Mouse (Mus musculus) WW6 (cell line): ENCODE data around the gene Uhrf1bp1l.
"Not testable (repeated sequence)": the region's sequence is repeated elsewhere in the genome, so short reads cannot be mapped to it uniquely, and the experiment has no call there.

Experiments
- DNase-seq: peaks from one replicate; pipeline ENCODE4 v3.0.0-alpha.2; 2013; ENCODE audit warnings: low read depth, low spot score

Gene Uhrf1bp1l

DNA sequence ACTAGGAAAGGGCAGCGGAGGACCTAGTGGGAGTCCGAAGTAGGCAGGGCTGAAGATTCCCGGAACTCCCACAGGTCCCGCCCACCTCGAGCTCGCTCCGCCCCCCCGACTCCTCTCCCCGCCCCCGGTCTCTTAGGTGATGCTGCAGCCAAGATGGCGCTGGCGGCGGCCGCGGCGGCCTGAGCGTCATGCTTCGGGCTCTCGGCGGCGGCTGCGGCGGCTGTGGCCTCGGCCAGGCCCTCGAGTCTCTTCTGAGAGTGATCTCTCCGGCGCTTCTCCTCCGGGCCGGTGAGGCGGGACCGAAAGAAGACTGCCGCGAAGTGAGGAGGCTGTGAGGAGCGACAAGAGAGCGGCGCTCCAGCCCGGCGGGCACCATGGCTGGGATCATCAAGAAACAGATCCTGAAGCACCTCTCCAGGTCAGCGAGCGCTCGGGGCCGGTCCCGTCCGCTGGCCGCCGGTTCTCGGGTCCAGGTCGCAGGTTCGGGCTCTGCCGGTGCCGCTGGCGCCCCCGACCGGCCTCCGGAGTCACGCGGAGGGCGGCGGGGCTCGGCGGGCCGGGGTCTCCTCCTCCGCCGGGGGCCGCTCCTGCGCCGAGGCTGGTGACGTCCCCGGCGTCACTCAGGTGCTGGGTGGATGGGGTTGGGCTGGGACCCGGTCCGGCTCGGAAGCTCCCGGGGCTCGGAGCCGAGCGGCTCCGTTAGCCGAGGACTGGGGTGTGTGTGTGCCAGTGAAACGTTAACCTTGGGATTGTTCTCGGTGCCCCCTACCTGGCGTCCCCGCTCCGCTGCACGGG lies at the start of gene Uhrf1bp1l:
TSS of gene Uhrf1bp1l (plus strand) at position 121 of the 795 bp plus-strand sequence.
- DNase-seq, result peak; percentile 74

DNA sequence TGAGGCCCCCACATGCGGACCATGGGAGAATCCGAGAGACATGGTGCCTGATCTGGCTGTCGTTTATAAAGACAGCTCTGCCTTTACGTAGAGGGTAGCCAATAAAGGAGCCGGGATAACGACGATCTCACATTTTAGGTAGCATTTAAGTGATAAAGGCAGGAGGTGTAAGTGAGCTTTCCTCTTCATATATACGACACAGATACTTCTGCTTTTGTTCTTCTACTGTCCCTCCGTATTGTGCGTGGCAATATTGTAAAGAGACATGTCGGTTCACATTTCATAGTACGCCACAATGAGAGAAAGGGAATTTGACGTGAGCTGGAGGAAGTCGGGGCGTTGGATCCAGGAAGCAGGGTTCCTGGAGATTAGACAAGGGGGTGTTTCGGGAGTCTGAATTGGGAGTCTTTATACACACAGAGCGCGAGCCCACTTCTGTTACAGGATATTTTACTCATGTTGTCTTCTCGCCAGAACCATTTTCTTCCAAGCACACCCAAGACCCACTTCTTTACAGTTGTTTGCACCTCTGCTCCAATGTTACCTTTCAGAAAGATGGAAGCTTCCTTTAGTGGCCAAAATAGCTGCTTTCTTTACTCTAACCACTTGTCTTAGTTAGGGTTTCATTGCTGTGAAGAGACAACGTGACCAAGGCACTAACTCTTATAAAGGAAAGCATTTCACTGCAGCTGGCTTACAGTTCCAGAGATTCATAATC lies 49.4 kb upstream of the Uhrf1bp1l start:
- DNase-seq, result no peak

DNA sequence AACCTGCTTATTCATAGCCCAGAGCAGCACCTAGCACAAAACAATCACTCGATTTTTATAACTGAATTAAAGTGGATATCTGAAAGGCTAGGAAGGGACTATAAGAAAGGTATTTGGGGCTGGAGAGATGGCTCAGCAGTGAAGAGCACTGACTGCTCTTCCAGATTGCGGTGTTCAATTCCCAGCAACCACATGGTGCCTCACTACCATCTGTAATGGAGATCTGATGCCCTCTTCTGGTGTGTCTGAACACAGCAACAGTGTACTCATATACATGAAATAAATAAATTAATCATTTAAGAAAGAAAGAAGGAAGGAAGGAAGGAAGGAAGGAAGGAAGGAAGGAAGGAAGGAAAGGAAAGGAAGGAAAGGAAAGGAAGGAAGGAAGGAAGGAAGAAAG lies 48.5 kb upstream of the Uhrf1bp1l start:
- DNase-seq, result not testable (repeated sequence)

DNA sequence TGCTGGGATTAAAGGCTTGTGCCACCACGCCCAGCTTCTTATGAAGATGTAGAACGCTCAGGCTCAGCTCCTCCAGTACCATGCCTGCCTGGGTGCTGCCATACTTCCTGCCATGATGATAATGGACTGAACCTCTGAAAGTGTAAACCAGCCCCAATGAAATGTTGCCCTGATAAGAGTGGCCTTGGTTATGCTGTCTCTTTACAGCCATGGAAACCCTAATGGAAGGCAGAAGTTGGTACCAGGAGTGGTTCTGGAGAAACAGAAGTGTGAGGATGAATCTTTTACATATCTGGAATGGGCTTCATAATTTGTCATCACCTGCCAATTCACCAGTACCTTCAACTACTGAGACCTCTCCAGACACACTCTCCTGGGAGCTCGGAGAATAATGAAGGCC lies 46.8 kb upstream of the Uhrf1bp1l start:
- DNase-seq, result no peak

DNA sequence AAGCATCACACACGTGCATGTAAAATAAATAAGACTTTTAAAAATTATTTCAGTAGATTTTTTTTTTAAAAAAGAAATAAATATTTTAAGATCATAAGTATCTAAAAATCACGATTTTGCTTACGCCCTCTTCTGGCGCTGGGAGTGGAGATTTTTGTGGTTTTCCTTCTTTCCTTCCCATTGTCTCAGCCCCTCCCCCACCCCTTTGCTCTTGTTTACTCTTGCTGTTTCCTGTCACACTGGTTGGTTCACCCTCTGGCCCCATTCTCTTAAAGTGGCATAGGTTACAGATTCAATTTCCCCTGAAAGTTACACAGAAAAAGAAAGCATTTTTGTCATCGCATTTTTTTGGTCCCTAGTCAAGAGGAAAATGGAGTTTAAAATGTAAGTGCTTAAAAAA lies 41.7 kb upstream of the Uhrf1bp1l start:
- DNase-seq, result no peak

DNA sequence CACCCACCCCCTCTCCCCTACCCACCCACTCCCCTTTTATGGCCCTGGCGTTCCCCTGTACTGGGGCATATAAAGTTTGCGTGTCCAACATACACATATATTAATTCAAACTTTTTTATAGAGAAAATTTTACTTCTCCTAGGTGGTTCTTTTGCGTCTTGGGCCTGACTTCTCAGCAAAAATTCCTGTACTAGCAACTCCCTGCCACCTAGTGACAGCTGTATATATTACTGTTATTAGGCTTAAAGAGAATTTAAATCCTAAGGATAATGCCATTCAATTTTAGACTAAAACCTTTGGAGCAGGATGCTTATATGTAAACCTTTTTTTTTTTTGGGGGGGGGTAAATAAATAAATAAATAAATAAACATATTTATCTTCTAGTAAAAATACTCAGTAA lies 37.4 kb upstream of the Uhrf1bp1l start:
- no peak for DNase-seq

DNA sequence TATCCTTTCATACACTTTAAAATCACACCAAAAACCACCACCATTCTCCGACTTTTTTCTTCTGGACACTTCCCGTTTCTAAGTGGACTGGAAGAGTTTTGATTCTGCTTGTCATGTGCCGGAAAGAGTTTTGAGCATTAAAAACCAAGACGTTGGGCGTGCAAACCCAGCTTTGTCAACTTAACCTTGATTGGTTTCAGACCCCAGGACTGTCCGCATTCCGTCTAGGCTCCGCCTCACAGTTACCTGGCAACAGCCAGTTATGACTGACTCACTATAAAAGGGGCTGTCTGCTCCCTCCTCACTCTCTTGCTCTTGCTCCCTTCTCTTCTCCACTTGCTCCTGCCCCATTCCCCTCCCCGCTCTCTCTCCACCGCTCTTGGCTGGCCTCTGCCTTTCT lies 36.1 kb upstream of the Uhrf1bp1l start:
- no peak for DNase-seq

DNA sequence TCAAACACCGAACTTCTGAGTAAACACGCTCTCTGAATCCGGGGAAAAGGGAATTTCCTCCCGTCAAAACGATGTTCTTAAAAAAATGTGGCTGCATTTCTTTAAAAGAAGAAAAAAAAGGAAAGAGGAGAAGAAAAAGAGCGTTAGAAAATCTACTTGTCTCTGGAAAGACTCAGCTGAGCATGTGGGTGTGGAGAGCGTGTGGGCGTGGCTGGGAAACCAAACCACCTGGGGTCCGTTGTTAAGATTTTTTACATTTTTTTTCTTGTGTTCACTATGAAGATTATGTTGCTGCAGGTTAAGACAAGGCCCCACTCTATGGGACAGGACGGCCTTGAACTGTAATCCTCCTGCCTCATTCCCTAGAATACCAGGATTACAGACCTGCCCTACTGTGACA lies 29.9 kb upstream of the Uhrf1bp1l start:
- no peak for DNase-seq

DNA sequence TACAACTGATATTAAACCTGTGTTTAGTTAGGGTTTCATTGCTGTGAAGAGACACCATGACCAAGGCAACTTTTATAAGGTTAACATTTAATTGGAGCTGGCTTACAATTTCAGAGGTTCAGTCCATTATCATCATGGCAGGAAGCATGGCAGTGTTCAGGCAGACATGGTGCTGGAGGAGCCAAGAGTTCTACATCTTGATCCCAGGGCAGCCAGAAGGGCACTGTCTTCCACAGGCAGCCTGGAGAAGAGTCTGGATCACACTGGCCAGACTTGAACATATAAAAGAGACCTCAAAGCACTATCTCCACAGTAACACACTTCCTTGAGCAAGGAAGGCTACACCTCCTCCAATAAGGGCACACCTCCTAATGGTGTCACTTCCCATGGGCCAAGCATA lies 24.5 kb upstream of the Uhrf1bp1l start:
- no peak for DNase-seq

DNA sequence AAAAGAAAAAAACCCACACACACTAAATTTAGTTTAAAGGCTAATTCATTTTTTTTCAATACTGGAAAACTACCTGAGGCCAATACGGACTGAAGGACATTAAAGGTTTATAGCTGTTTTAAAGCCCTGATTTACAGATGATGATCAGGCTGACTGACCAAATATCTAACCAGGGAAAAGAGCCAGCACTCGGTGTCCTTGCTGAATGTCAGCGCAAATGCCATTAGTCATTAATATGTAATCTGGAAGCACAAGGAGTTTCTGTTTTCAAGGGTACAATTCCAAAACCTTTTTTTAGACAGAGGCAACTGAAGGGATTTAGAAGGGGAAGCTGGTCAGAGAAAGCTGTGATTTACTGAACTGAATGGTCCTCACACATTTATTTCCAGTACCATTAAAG lies 24.0 kb upstream of the Uhrf1bp1l start:
- no peak for DNase-seq

DNA sequence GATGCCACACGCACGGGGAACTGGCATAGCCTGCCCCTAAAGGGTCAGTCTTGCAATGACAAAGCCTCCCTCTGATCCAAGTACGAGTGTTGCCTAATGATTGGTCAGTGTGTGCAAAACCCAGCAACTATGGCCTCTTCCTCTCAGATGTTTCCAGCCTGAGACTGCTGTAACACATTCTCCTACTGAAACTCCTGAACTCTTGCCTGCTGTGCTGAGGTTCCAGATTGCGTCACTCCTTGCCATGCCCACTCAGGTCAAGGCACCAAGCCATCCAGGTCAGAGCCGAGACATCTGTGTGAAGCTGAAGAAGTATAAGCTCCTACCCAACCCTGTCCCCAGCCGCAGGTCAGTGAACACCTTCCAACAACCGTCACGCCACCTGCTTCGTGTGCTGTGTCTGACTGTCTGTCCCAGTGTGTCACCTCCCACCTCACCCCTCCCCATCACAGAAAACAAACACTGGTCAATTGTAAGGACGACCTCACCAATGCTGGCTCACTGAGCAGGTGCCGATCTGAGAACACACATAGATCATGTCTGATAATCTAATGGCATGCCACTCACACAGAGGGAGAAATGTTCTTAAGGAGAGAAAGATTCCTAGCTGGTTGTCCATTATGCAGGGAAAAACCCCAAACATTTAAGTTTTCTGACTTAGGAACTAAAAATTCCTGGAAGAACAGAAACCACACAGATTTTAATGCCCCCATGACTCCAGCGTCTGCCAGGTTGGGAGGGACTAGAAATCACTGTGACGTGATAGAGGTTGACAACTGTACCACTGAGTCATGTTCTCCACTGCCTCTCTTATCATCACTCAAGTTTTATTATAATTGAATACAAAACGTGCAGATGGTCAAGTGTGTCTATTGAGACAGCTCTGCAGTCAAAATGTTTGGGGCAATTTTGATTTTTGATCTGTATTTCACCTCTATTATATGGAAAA lies 22.3 kb upstream of the Uhrf1bp1l start:
- DNase-seq, result no peak

DNA sequence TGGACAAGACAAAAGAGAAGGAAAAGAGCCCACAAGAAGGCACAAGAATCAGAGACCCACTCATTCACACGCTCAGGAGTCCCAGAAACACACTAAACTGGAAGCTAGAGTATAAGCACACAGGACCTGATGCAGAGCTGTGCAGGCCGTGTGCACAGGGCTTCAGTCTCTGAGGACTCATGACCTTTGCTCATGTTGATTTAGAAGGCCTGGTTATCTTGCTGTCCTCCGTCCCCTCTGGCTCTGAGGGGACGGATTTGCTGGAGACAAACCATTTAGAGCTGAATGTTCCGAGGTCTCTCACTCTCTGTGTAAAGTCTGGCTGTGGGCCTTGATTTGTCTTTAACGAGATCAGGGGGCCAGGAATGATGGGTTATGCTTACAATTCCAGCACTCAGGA lies 14.4 kb upstream of the Uhrf1bp1l start:
- no peak for DNase-seq

DNA sequence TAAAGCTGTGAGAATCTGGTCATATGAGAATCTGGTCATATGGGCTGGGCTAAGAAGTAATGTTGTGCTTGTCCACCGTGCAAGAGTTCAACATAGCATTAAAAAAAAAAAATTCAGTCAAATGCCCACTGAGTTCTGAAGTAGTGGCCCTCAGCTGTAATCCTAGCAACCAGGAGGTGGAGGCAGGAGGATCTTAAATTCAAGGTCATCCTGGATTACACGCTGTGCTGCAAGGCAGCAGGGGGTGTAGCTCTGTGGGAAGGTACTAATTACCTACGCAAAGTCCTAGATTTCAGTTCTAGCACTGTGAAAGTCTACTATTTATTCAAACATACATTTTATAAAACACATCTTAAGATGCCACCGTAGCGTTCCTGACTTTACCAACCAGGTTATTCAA lies 13.4 kb upstream of the Uhrf1bp1l start:
- DNase-seq, result no peak

DNA sequence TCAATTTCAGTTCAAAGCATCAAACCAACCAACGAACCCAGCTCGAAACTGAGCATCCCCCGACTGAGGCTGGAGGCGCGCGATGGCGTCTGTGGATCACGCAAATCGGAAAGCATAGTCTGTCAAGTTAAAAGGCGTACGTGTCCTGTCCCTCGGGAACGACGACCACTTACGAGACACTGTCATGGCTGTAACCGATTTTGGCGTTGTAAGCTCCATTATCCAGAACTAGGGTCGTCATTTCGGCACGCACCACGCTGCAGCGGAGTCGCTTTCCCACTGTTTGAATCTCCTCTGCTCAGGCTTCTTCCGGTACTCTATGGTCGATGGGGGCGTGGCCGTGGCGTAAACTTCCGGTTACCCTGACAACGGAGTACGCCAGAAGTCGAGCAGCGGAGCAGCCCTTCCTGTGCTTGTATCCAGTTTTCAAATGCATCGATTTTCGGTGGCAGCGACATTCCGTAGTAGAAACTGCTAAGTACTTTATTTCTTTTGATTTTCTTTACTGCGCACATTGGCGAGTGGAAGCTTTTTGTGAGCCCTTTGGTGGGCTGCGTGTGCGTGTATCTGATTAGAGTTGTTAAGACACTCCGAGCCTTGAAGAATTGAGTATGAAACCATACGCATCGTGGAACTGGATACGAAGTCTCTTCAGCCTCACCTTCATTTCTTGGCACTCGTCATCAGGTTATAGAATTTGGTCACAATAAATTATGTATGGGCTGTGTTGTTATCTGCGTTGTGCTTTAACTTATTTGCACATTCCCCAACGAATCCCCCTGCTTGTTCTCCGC lies 12.6 kb upstream of the Uhrf1bp1l start, which contains the start of gene Actr6:
TSS of gene Actr6 (minus strand) at position 295 of the 794 bp plus-strand sequence.
- peak; percentile 85 for DNase-seq

DNA sequence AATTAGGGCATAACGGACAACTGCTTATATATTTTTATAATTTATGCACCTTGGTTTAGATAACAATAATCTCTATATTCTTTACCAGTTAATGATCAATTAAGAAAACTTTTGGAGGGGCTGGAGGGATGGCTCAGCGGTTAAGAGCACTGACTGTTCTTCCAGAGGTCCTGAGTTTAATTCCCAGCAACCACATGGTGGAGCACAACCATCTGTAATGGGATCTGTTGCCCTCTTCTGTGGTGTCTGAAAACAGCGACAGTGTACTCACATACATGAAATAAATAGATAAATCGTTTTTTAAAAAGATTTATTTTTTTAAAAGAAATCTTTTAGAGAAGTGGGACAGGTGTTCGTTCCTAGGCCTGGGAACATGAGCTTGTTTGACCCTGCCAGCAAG lies 7.7 kb upstream of the Uhrf1bp1l start:
- no peak for DNase-seq

DNA sequence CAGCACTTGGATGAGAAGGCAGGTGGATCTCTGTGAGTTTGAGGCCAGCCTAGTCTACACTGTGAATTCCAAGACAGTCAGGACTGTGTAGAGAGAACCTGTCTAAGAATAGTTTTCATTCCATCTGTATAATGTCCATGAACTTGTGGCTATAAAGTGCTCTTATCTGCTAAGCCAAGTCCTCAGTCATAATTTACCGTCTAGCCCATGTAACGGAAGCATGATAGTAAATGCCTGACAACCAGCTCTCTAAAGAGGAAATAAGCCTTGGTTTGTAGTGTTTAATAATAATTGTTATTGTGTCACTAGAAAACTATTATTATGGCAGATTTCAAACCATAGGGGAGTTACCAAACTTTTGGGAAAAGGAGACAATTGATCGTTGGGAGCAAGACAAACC lies 6.9 kb upstream of the Uhrf1bp1l start:
- DNase-seq, result no peak

DNA sequence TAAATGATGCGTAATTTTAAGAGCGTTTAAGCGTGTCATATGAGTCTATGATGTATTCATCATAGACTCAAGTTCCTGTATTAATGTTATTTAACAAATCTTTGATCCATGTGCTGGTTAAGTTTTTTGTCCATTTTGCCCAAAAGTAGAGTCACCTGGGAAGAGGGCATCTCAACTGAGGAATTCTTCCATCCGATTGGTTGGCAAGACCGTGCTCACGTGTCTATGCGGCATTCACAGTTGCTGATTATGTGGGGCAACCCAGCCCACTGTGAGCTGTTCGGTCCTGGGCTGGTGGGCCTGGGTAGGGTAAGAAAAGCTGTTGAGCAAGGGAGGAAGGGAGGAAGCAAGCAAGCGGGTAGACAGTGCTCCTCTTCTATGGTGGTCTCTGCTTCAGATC lies 6.4 kb upstream of the Uhrf1bp1l start:
- DNase-seq, result no peak

DNA sequence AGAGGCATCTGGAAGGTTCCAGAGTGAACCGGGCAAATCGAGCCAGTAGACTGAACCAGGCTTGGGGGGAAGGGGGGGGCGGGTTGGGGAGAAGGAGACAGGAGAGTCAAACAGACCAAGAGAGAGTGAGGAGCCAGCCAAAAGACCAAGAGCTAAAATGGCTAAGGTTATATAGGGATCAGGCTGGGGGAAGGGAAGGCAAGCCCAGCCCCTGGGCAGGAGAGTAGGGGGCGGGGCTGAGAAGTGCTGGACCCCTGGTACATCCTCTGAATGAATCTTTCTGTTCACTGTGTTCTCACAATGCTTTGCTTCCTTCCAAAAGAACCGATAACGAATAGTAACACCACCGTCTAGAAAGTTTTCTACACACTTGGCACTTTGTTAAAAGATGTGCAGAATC lies 5.1 kb upstream of the Uhrf1bp1l start:
- no peak for DNase-seq

DNA sequence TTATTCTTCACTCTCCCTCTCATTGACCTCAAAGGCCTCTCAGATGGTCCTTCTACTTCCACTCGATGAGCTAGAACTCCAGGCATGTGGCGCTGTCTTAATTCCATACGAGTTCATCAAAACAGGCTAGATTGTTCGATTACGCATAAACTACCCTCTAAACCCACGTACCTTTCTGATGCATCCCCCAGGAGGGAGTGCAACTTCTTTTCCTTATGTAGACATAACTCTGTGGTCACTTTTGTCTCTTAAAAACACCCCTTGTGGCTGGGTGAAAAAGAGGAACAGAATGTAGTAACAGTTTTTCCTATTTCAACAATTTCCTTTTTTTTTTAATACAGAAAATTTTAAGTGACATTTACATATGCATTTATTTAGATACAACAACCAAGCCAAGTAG lies 3.8 kb upstream of the Uhrf1bp1l start:
- no peak for DNase-seq

DNA sequence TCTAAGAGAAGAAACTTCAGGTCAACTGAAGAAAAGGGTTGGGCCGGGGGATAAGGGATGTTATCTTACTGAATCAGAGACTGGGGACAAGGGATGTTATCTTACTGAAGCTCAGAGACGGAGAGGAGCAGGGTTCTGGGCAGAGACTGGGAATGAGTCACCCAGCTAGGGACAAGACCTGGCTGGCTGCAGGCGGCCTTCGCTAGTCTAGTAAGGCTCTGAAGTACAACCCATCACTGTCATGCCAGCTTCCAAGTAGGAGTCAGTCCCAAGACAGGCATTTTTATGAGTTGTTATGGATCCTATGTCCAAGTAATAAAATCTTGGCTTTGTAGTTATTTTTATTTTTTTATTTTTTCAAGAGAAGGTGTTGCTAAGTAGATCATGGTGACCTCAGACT lies 1.5 kb upstream of the Uhrf1bp1l start:
- DNase-seq, result no peak

DNA sequence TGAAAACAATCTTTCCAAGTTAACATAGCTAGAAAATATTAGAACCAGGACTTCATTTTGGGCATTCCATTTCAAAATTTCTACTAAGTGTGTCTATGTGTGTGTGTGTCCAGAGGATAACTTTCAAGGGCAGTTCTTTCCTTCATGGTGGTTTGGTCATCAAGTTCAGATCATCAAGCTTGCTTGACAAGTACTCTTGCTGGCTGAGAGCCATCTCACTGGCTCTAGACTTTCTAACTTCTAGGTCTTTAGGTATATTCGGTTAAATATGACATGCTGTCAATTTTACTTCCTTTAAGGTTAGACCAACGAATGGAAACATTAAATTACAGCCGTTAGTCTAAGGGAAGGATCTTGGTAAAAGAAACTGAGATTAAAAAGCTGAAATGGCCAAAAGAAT lies 450 bp upstream of the Uhrf1bp1l start:
- no peak for DNase-seq
